Mouse (Mus musculus): ENCODE results near the gene Prss27. TPM values are rescaled to one million over a fixed set of nuclear protein-coding genes. Genes with fewer than 3 reads are reported as not detected.

Prss27 gene
- polyA plus RNA-seq, 1 experiment from 2014 or later: not detected

DNA sequence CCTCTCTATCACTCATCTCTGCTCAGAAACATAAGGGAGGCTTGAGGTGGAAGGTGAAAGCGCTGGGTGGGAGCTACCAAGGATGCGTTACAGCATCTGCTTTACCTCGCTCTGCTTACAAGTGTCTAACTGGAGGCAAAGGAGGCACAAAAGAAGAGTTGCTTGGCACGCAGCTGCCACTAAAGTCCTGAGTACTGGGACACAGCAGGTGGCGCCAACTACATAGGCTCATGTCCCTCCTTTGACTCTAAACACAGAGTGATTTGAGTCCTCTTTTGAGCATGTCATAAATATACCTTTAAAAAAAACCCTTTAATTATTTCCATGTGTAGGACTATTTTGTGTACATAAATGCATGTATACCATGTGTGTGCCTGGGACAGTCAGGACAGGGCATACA is 28.3 kb upstream of the Prss27 start:
- Histone ChIP-seq H3K4me3 (ENCODE audit: inconsistent target) (no peak overlapping the region), H3K36me3 (ENCODE audit: inconsistent target) (no peaks in the 10 kb centered on the region), H3K27ac (no peak overlapping the region), H3K79me2 (ENCODE audit: inconsistent target) (no peaks in the 10 kb centered on the region)
- WGBS (ENCODE audit: missing documents): 90% methylated on average over 5 of the region's 5 CpGs

DNA sequence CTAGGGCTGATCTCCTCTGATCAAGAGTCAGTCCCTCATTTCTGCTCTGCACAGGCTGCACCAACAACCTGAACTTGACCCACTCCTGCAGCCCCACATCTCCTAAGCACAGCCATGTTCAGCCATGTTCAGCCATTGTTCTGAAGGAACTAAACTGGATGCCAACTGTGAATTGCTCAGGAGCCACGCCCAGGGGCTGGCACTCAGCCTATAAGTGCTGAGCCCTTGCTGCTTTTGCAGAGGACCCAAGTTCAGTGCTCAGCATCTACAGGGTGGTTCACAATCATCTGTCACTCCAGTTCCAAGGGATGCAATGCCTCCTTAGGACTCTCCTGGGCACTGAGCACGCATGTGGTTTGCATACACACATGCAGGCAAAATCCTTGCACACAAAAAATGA is 25.0 kb upstream of the Prss27 start:
- no peaks in the 10 kb centered on the region for H3K36me3 ChIP-seq (ENCODE audit: inconsistent target)
- H3K79me2 ChIP-seq (ENCODE audit: inconsistent target): no peaks in the 10 kb centered on the region
- 83% methylated on average over 2 of the region's 2 CpGs for WGBS (ENCODE audit: missing documents)
- no peak overlapping the region for H3K4me3 ChIP-seq (ENCODE audit: inconsistent target)
- H3K27ac ChIP-seq: no peak overlapping the region

DNA sequence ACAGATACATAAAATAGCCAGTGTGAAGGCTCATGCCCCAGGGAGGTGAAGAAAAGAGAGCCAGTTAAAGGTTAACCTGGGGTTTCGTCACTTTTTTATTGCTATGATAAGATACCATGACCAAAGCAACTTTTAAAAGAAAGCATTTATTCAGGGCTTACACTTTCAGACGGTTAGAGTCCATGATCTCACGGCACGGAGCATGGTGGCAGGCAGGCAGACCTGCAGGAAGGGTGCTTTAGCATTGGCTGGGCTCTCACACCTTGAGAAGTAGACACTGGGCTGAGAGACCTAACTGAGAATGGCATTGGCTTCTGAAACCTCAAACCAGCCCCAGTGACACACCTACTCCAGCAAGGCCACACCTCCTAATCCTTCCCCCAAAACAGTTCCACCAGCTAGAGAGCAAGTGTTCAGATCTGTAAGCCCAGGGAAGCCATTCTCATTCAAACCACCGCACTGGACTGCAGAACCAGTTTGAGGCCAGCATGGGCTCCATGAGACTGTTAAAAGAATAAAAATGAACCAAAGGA is 23.4 kb upstream of the Prss27 start:
- H3K79me2 ChIP-seq (ENCODE audit: inconsistent target): no peaks in the 10 kb centered on the region
- H3K4me3 ChIP-seq (ENCODE audit: inconsistent target): no peak overlapping the region
- H3K27ac ChIP-seq: no peak overlapping the region
- no peaks in the 10 kb centered on the region for H3K36me3 ChIP-seq (ENCODE audit: inconsistent target)
- WGBS (ENCODE audit: missing documents): 97% methylated on average over 5 of the region's 5 CpGs

DNA sequence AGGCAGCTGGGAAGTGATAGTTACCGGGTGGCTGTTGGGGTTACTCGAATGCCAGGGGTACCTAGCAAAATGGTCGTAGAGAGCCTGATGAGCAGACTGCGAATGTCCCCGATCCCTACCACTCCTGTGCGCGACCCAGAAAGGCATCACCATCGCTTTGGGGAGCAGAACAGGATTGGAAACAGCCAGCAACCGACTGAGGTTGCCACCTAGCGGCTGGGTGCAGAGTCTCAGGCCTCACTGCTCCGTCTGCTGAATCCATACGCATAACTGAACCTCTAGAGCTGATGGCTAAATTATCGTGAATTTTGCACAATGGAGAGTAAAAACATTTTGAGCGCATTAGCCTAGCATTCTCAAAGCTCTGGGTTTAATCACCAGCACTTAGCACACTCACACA is 22.2 kb upstream of the Prss27 start:
- Histone ChIP-seq H3K27ac (no peak overlapping the region), H3K36me3 (ENCODE audit: inconsistent target) (no peaks in the 10 kb centered on the region), H3K4me3 (ENCODE audit: inconsistent target) (no peak overlapping the region), H3K79me2 (ENCODE audit: inconsistent target) (no peaks in the 10 kb centered on the region)
- WGBS (ENCODE audit: missing documents): 67% methylated on average over 14 of the region's 14 CpGs

DNA sequence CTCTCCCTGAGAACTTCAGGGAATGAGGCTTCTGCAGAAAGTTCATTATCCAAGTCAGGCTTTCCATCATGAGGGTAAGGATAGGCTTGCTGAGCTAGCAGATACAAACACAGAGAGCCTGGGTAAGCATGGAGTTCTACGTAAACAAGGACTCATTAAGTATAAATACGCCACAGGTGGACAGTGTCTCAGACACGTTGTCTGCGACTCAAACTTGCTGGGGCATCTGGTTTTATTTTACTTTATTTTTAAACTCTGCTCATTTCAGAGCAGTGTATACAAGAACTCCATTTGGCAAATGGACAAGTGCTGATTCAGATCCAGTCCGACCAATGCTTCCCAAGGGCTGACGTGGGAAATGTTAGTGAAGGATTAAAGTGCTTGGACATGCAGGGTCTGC is 17.2 kb upstream of the Prss27 start:
- H3K27ac ChIP-seq: no peak overlapping the region
- no peaks in the 10 kb centered on the region for H3K79me2 ChIP-seq (ENCODE audit: inconsistent target)
- no peaks in the 10 kb centered on the region for H3K36me3 ChIP-seq (ENCODE audit: inconsistent target)
- 95% methylated on average over 6 of the region's 6 CpGs for WGBS (ENCODE audit: missing documents)
- H3K4me3 ChIP-seq (ENCODE audit: inconsistent target): no peak overlapping the region

DNA sequence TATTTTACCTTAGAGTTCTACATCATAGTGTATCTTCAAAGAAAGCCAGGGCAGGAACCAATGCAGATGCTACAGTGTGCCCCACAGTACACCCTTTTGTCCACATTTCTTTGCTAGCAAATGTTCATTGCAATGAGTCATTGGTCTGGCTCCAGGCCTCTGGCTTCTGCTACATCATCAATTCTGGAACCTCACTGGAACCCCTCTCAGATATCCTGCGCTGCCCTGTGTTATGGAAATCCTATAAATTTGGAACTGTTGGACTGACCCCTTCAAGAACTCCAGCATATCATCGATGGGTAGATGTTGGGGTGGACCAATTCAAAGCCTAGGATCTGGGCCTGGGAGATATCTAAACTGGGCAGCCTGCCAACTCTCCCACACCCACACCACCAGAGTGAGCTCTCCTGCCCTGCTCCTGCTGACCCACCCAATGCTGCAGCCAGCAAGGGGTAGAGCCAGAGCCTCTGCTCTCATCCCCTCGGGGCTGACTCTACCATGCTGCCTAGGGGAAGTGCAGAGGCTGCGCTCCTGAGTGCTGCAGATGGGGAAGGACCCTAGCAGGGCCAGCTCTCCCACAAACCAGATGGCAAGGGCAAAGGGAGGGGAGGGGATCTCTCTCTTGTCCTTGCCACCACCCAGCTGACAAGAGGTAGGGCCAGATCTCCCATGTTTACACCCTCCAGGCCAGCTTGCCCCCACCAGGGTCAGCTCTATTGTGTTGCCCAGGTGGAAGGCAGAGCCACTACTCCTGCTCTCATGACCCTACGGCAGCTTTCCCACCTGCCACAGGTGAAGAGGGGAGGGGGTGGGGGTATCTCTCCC is 16.4 kb upstream of the Prss27 start:
- 59% methylated on average over 4 of the region's 5 CpGs for WGBS (ENCODE audit: missing documents)
- H3K4me3 ChIP-seq (ENCODE audit: inconsistent target): no peak overlapping the region
- H3K27ac ChIP-seq: no peak overlapping the region
- no peaks in the 10 kb centered on the region for H3K79me2 ChIP-seq (ENCODE audit: inconsistent target)
- H3K36me3 ChIP-seq (ENCODE audit: inconsistent target): no peaks in the 10 kb centered on the region

DNA sequence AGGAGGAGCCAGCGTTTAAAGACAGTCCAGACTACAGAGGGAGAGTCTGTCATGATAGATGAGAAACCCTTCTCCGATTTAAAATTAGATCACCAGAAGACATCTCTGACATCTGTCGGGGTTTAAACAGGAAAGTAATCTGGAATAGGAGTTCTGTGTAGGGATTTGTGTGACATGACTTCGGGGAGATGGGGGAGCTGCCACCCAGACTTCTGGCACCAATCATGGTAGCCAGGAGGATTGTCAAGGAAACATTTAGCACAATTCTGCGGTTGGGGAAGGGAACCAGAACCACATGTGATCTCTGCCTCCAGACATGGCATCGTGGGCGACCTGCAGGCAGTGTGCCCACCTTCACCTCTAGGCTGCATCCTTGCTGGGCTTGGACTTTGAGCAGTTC is 8.5 kb upstream of the Prss27 start:
- Histone ChIP-seq H3K27ac (no peak overlapping the region), H3K36me3 (ENCODE audit: inconsistent target) (no peaks in the 10 kb centered on the region), H3K4me3 (ENCODE audit: inconsistent target) (no peak overlapping the region), H3K79me2 (ENCODE audit: inconsistent target) (no peaks in the 10 kb centered on the region)
- WGBS (ENCODE audit: missing documents): 78% methylated on average over 7 of the region's 7 CpGs

DNA sequence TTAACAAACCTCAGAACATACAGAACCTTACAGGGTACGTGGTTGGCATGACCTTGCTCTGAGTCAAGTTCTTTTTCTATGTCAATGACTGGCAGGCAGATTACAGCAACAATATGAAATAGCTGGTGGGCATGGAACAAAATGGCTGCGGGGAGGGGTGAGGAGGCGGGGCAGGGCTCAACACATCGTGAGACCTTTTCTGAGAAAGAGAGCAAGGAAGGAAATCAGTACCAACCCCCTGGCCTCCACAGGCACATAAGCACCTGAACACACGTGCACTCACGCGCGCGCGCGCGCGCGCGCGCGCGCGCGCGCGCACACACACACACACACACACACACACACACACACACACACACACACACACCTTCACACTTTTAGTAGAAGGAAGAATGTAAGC is 7.4 kb upstream of the Prss27 start:
- Histone ChIP-seq H3K27ac (no peak overlapping the region), H3K4me3 (ENCODE audit: inconsistent target) (no peak overlapping the region), H3K79me2 (ENCODE audit: inconsistent target) (no peaks in the 10 kb centered on the region), H3K36me3 (ENCODE audit: inconsistent target) (no peaks in the 10 kb centered on the region)
- 67% methylated on average over 4 of the region's 22 CpGs for WGBS (ENCODE audit: missing documents)

DNA sequence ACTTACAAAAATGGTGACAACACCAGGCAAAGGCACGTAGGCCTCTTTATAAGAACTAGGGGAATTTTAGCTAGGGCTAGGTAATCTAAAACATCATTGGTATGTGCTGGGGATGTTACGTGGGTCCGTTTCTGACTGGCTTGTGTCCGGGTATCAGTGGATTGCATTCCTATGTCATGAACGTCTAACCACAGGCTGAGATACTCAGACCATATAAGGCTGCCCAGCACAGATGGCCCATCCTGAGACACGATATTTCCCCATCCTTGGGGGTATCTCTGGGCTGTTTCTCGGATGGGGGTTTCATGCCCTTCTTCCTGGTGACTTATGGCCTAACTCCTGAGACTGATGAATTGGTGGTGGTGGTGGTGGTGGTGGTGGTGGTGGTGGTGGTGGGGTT is 2.9 kb upstream of the Prss27 start:
- Histone ChIP-seq H3K36me3 (ENCODE audit: inconsistent target) (no peaks in the 10 kb centered on the region), H3K4me3 (ENCODE audit: inconsistent target) (no peak overlapping the region), H3K27ac (no peak overlapping the region), H3K79me2 (ENCODE audit: inconsistent target) (no peaks in the 10 kb centered on the region)
- WGBS (ENCODE audit: missing documents): 88% methylated on average over 7 of the region's 7 CpGs

DNA sequence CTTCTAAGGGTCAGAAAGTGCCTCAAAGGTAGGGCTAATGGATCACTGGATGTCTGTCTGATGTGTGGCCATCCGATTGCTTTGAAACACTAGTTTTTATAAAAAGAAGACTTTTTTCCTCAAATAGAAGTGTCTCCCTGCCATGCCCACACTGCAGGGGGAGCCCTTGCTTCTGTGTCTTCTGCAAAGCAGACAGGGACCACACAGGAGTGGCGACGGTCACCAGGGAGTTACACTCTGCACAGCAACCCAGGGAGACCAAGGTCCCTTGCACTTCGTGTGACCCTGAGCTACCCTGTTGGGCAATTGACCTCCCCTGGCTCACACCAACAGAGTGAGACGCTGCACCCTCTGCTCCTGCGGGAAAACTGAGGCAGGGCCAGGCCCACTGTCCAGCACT is 990 bp upstream of the Prss27 start:
- Histone ChIP-seq H3K4me3 (ENCODE audit: inconsistent target) (no peak overlapping the region), H3K36me3 (ENCODE audit: inconsistent target) (no peaks in the 10 kb centered on the region)
- WGBS (ENCODE audit: missing documents): 54% methylated on average over 6 of the region's 6 CpGs

DNA sequence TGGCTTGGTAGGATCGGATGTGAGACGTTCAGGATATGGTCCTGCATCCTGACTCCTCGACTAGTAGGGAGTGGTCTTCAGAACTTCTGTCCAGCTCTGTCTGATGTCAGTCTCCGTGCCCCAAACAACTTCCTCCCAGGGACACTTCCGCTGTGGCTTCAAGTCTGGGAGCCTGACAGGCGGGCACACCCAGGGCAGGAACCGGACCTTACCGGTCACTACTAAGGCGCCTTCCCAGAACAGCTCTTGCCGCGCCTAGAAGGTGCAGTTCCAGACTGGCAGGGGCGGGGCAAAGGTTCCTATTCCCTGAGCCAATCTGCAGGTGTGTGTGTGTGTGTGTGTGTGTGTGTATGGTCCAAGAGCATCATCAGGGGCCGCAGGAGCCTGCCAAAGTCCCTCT is 584 bp upstream of the Prss27 start:
- no peak overlapping the region for H3K27ac ChIP-seq
- H3K36me3 ChIP-seq (ENCODE audit: inconsistent target): no peaks in the 10 kb centered on the region
- 39% methylated on average over 13 of the region's 13 CpGs for WGBS (ENCODE audit: missing documents)
- no peaks in the 10 kb centered on the region for H3K79me2 ChIP-seq (ENCODE audit: inconsistent target)
- H3K4me3 ChIP-seq (ENCODE audit: inconsistent target): no peak overlapping the region

More for the DNA sequence above, 990 bp upstream of the Prss27 start:
- no peak overlapping the region for H3K27ac ChIP-seq
- no peaks in the 10 kb centered on the region for H3K79me2 ChIP-seq (ENCODE audit: inconsistent target)

DNA sequence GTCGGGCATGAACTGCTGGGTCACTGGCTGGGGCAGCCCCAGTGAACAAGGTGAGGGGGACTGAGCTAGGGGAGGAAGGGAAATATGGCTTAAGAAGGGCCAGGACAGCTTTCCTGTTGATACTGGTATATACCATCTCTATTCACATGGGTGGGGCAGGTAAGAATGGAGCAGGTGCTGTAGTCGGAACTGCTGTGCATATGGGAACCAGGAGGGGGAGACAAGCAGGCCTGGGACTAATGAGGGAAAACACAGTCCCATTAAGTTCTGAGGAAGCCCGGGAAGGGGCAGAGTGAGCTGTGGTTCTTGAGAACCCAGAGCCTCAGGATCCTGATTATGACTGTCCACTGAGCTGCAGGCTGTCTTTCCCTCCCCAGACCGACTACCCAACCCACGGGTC is 6.5 kb downstream of the Prss27 start:
- no peaks in the 10 kb centered on the region for H3K79me2 ChIP-seq (ENCODE audit: inconsistent target)
- WGBS (ENCODE audit: missing documents): 68% methylated on average over 5 of the region's 5 CpGs
- H3K27ac ChIP-seq: no peak overlapping the region
- H3K36me3 ChIP-seq (ENCODE audit: inconsistent target): peaks cover 22% of the 10 kb centered on the region
- no peak overlapping the region for H3K4me3 ChIP-seq (ENCODE audit: inconsistent target)

DNA sequence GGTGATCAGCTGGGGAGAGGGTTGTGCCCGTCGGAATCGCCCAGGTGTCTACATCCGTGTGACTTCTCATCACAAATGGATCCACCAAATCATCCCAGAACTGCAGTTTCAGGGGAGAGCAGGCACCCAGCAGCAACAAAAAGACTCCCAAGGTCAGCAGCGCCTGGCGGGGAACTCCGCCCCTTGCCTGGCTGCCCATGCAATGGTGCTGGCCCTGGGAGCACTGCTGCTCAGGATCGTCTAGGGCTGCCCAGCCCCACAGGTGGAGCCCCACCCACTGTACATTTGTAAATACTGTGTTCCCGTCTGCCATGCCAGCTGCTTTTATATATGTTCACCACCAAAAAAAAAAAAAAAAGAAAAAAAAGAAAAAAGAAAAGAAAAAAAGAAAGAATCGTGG is 7.7 kb downstream of the Prss27 start:
- Histone ChIP-seq H3K79me2 (ENCODE audit: inconsistent target) (no peaks in the 10 kb centered on the region), H3K27ac (no peak overlapping the region), H3K4me3 (ENCODE audit: inconsistent target) (no peak overlapping the region), H3K36me3 (ENCODE audit: inconsistent target) (peaks cover 28% of the 10 kb centered on the region)
- 92% methylated on average over 9 of the region's 10 CpGs for WGBS (ENCODE audit: missing documents)

DNA sequence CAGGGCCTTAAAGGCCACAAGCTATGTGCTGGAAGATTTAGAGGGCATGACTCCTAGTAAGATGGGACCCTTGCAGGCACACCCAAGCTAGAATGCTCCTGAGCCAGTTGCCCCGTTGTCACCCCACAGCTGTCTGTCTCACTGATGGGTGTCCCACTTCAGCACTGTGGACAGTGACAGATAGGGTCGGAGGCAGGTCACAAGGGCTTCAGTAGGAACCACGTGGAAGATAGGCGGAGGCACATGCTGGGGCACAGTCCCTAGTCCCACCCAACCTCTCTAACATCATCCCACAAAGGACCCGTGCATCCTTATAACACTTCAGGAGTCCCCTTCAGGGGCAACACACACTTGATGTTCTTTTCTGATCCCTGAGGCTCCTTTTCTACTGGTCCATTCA is 8.1 kb downstream of the Prss27 start:
- 43% methylated on average over 5 of the region's 5 CpGs for WGBS (ENCODE audit: missing documents)
- Histone ChIP-seq H3K79me2 (ENCODE audit: inconsistent target) (no peaks in the 10 kb centered on the region), H3K36me3 (ENCODE audit: inconsistent target) (peaks cover 32% of the 10 kb centered on the region), H3K27ac (no peak overlapping the region), H3K4me3 (ENCODE audit: inconsistent target) (no peak overlapping the region)

DNA sequence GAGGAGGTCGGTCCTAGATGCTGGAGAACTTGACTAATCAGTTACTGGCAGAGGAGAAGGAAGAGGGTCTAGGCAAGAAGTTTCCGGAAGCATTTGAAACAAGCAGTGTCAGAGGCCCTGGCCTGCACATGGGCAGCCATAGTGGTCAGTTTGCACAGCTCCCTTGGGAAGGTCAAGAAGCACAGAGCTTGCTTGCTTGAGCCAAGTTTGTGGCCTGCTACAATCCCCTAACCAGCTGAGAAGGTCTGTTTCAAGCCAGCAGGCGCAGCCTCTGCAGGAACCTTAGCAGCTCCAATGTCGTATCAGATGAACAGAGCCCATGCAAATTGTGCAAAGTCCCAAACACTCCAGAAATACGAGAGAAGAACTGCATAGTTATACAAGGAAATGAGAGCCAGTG is 10.1 kb downstream of the Prss27 start:
- no peak overlapping the region for H3K4me3 ChIP-seq (ENCODE audit: inconsistent target)
- H3K79me2 ChIP-seq (ENCODE audit: inconsistent target): no peaks in the 10 kb centered on the region
- peaks cover 41% of the 10 kb centered on the region for H3K36me3 ChIP-seq (ENCODE audit: inconsistent target)
- no peak overlapping the region for H3K27ac ChIP-seq
- 90% methylated on average over 5 of the region's 5 CpGs for WGBS (ENCODE audit: missing documents)

DNA sequence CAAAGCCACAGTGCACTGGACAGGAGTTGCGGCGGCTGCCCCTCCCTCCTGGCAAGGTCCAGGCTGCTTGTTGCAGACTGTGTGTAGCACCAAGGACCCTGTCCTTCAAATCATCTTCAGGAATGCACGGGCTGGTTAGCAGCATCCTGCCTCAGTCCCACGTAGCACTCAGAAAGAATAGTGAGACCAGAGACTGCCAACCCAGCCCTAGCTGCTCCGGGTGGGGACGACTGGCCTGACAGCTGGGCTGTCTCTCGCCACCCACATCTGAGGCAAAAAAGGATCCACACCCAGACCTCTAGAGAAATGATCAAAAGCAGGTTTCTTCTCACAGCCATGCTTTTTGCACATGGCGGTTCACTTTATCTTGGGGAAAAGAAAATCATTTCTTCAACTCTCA is 11.1 kb downstream of the Prss27 start:
- WGBS (ENCODE audit: missing documents): 95% methylated on average over 8 of the region's 8 CpGs
- peaks cover 50% of the 10 kb centered on the region for H3K36me3 ChIP-seq (ENCODE audit: inconsistent target)
- H3K27ac ChIP-seq: no peak overlapping the region
- H3K4me3 ChIP-seq (ENCODE audit: inconsistent target): no peak overlapping the region
- no peaks in the 10 kb centered on the region for H3K79me2 ChIP-seq (ENCODE audit: inconsistent target)
